Mouse (Mus musculus) lung, postnatal 0 days (tissue): Measurements from ENCODE around the gene Tle6. TPM values are rescaled to one million over a fixed set of nuclear protein-coding genes. Genes with fewer than 3 reads are reported as not detected.

ENCODE experiments used
- ATAC-seq: fragments of 200-750 bp; cut with Nextera tagmentation; 2 replicates; pipeline ENCODE4 v1.8.0; 2017; ENCODE audit warnings: moderate library complexity
- DNase-seq: peaks from one replicate; pipeline ENCODE4 v3.0.0-alpha.2; 2016; ENCODE audit warnings: low spot score
- H3K27ac ChIP-seq: fragments of 300-500 bp; sonication (generic); 2 replicates; pipeline ENCODE4 v1.5.1; 2014; ENCODE audit warnings: antibody characterized with exemption, mild to moderate bottlenecking, low read length, mixed read lengths
- H3K27me3 ChIP-seq: fragments of 300-500 bp; sonication (generic); replicated peaks from 2 replicates; pipeline ENCODE4 v1.6.1; 2014; ENCODE audit warnings: low read length, mixed read lengths; ENCODE audit not compliant: insufficient read depth
- H3K36me3 ChIP-seq: fragments of 300-500 bp; sonication (generic); 2 replicates; pipeline ENCODE4 v1.6.1; 2014; ENCODE audit warnings: low read length, mixed read lengths; ENCODE audit not compliant: insufficient read depth
- H3K4me1 ChIP-seq: fragments of 300-500 bp; sonication (generic); 2 replicates; pipeline ENCODE4 v1.6.1; 2014; ENCODE audit warnings: antibody characterized with exemption, low read depth, low read length, mixed read lengths; ENCODE audit not compliant: insufficient read depth
- H3K4me2 ChIP-seq: fragments of 300-500 bp; sonication (generic); replicated peaks from 2 replicates; pipeline ENCODE4 v1.6.1; 2014; ENCODE audit warnings: low read depth, mild to moderate bottlenecking, low read length, moderate library complexity, mixed read lengths
- H3K4me3 ChIP-seq: fragments of 300-500 bp; sonication (generic); 2 replicates; pipeline ENCODE4 v1.5.1; 2014; ENCODE audit warnings: low read depth, low read length
- H3K9ac ChIP-seq: fragments of 300-500 bp; sonication (generic); replicated peaks from 2 replicates; pipeline ENCODE4 v1.6.1; 2014; ENCODE audit warnings: low read depth, mild to moderate bottlenecking
- H3K9me3 ChIP-seq: fragments of 300-500 bp; sonication (generic); 2 replicates; pipeline ENCODE4 v1.6.1; 2016; ENCODE audit warnings: low read length, mixed read lengths
- CTCF ChIP-seq: IDR thresholded peaks from 2 replicates; pipeline ENCODE4 v1.5.1; 2016; ENCODE audit warnings: antibody characterized with exemption, mild to moderate bottlenecking
- EP300 ChIP-seq: IDR thresholded peaks from 2 replicates; pipeline ENCODE4 v1.6.1; 2016; ENCODE audit warnings: antibody characterized with exemption, mild to moderate bottlenecking, control low read depth
- WGBS: fragments of 180-500 bp; shearing (Covaris S2); extraction: QIAGEN DNeasy Blood & Tissue Kit; methylation state at CpG from one replicate; pipeline ENCODE4 v1.1.7; 2014; 5-methylcytosine and 5-hydroxymethylcytosine counted together
- polyA plus RNA-seq: library from polyadenylated mRNA; unstranded; fragments of >200 nt; fragmentation: Nextera tagmentation; extraction: Ambion mirVana; gene quantifications from 2 replicates; pipeline ENCODE4 v1.2.1, GENCODE M21; 2015

The Tle6 gene
- polyA plus RNA-seq, 1 experiment from 2014 or later = 12.8 TPM

DNA sequence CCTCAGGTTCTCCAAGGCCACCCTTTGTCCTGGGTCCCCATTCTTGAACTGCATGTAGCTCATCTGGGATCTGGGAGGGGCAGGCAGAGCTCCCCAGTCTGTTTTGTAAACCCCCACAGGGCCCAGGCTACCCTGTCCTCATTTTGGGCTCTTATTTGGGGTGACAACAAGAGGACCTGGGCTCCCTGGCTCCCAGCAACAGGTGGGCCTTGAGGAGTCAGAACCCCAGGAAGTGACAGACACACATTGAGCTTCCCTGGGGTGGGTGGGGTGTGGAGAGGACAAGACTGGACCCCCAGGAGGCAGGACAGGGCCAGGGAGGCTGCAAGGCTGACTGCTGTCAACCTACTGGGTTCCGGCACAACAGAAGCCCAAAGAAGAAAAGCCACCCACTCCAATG is 57.2 kb downstream of the Tle6 start:
- TF ChIP-seq CTCF (no peak), EP300 (no peak)
- H3K9ac ChIP-seq = peak overlapping the region; percentile 82
- WGBS = 56% methylated on average over 1 of the region's 1 CpGs
- peak overlapping the region; percentile 82; the same call in 1 of the 2 replicates for H3K4me3 ChIP-seq
- H3K36me3 ChIP-seq = no peaks in the 10 kb centered on the region
- no peak for ATAC-seq
- H3K27ac ChIP-seq = 0 out of 2 replicates have a peak overlapping the region, but pooled peaks have one; percentile 45
- DNase-seq = no peak
- no peaks in the 10 kb centered on the region for H3K9me3 ChIP-seq
- H3K27me3 ChIP-seq = no peaks in the 10 kb centered on the region
- H3K4me1 ChIP-seq = peaks cover 23% of the 10 kb centered on the region; the same call in 1 of the 2 replicates
- peak overlapping the region; percentile 96 for H3K4me2 ChIP-seq

DNA sequence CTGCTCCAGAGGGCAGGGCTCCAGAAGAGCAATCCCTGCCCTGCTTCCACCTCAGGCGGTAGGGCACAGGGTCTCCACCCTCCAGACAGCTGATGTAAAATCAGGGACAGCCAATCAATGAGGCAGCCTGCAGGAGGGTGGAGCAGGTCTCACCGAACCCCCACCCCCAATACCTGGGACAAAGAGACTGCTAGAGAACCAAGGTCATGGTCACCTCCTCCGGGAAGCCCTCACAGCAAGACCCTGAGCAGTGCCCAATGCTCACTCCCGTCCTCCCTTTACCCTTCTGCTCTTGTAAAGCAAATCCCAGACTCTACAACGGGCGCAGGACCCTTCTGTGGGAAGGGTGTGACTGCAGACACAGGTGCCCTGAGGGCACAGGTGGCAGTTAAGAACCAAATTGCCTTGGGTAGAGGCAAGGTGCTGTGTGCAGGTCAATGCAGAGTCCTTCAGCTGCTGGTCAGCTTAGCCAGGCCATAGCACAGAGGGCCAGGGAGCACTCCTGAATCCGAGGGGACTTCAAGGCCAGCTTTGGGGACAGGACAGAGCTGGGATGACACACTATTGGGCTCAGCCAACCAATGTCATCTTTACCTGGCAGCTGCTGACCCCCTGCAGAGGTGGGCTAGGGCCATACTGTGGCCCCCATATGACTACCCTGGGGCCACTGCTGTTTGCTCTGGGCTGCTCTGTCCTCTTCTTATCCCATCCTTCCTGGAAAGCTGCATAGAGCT is 58.0 kb downstream of the Tle6 start:
- Histone ChIP-seq H3K27me3 (no peaks in the 10 kb centered on the region), H3K27ac (peak overlapping the region; percentile 64; the same call in 1 of the 2 replicates), H3K4me2 (no peak overlapping the region), H3K9ac (0 out of 2 replicates have a peak overlapping the region, but pooled peaks have one; percentile 40), H3K4me1 (peaks cover 23% of the 10 kb centered on the region; the same call in 1 of the 2 replicates), H3K36me3 (no peaks in the 10 kb centered on the region), H3K9me3 (no peaks in the 10 kb centered on the region), H3K4me3 (no peak overlapping the region)
- DNase-seq = no peak
- WGBS = 71% methylated on average over 7 of the region's 7 CpGs
- TF ChIP-seq EP300 (no peak), CTCF (no peak)
- no peak for ATAC-seq

DNA sequence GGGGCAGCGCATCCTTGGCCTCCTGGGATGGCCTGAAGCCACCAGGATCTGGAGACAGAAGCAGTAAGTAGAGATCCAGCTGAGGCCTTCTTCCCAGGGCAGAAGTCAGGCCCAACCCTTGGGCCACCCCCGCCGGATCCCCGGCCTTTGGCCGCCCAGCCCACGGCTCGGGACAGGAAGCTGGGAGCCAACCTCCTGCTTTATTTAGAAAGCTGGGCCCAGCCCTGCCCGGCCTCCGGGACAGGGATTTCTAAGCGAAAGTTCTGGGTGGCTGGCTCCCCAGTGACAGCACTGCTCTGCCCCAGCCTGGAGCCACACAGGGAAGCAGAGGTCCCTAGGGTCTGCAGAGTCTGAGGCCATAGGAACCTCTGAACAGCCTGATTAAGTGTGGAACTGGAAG is 59.1 kb downstream of the Tle6 start:
- Histone ChIP-seq H3K4me2 (peak overlapping the region; percentile 30), H3K4me3 (no peak overlapping the region), H3K27me3 (no peaks in the 10 kb centered on the region), H3K27ac (peak overlapping the region; percentile 64), H3K9ac (peak overlapping the region; percentile 40; the same call in 1 of the 2 replicates), H3K4me1 (peaks cover 23% of the 10 kb centered on the region; the same call in 1 of the 2 replicates), H3K9me3 (no peaks in the 10 kb centered on the region), H3K36me3 (no peaks in the 10 kb centered on the region)
- WGBS = 41% methylated on average over 10 of the region's 10 CpGs
- no peak for ATAC-seq
- TF ChIP-seq CTCF = no peak
- TF ChIP-seq EP300 = no peak; the same call in 1 of the 2 replicates
- DNase-seq = peak; percentile 49

DNA sequence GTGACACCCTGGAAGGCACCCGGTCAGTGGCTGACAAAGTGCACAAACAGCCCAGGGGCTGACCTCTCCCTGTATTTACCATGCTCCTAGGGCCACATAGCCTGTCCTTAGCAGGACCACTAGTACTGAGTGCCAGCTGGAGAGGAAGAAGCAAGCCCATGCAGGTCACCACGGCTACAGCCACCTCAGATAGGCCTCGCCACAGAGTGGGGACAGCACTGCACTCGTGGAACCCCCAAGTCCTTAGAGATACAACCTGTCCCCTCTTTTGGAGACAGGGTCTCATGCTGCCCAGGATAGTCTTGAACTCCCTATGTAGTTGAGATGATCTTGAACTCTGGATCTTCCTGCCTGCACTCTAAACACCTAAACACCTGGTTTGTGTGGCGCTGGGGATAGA is 59.5 kb downstream of the Tle6 start:
- no peak for DNase-seq
- H3K4me3 ChIP-seq = no peak overlapping the region
- no peaks in the 10 kb centered on the region for H3K36me3 ChIP-seq
- 72% methylated on average over 5 of the region's 5 CpGs for WGBS
- no peaks in the 10 kb centered on the region for H3K27me3 ChIP-seq
- H3K4me1 ChIP-seq = peaks cover 23% of the 10 kb centered on the region; the same call in 1 of the 2 replicates
- no peak for TF ChIP-seq CTCF
- TF ChIP-seq EP300 = no peak
- H3K4me2 ChIP-seq = peak overlapping the region; percentile 30
- H3K9me3 ChIP-seq = no peaks in the 10 kb centered on the region
- ATAC-seq = no peak
- 0 out of 2 replicates have a peak overlapping the region, but pooled peaks have one; percentile 40 for H3K9ac ChIP-seq
- peak overlapping the region; percentile 64 for H3K27ac ChIP-seq

Other genes with a start within 250 kb of the Tle6 start
- gene Mfsd12, start 243.6 kb downstream of the Tle6 start, polyA plus RNA-seq = 14.0 and 16.9 TPM in 2 replicates
- 5.4 and 6.6 TPM in 2 replicates for gene 4930404N11Rik, start 235.3 kb downstream of the Tle6 start, polyA plus RNA-seq
- 39.5 and 39.7 TPM in 2 replicates for gene Fzr1, start 222.6 kb downstream of the Tle6 start, polyA plus RNA-seq
- 49.4 and 55.2 TPM in 2 replicates for gene Dohh, start 216.6 kb downstream of the Tle6 start, polyA plus RNA-seq
- gene Gm48551, start 216.6 kb downstream of the Tle6 start, polyA plus RNA-seq = 2.4 and 3.0 TPM in 2 replicates
- 0.20 and 0.63 TPM in 2 replicates for gene Gm48552, start 212.1 kb downstream of the Tle6 start, polyA plus RNA-seq
- gene Smim24, start 208.0 kb downstream of the Tle6 start, polyA plus RNA-seq = 3.1 and 3.6 TPM in 2 replicates
- gene Nfic, start 145.4 kb downstream of the Tle6 start, polyA plus RNA-seq = 73.6 and 83.9 TPM in 2 replicates
- gene Celf5, start 118.4 kb downstream of the Tle6 start, polyA plus RNA-seq = 0.08 and 0.11 TPM in 2 replicates
- gene Ncln, start 104.7 kb downstream of the Tle6 start, polyA plus RNA-seq = 40.7 and 46.7 TPM in 2 replicates
- gene S1pr4, start 100.9 kb downstream of the Tle6 start, polyA plus RNA-seq = 19.0 and 19.3 TPM in 2 replicates
- 4.2 and 4.6 TPM in 2 replicates for gene Gna15, start 76.8 kb downstream of the Tle6 start, polyA plus RNA-seq
- 62.5 and 63.2 TPM in 2 replicates for gene Gna11, start 55.9 kb downstream of the Tle6 start, polyA plus RNA-seq
- gene Aes, start 41.6 kb downstream of the Tle6 start, polyA plus RNA-seq = 467 and 473 TPM in 2 replicates
- gene Tle2, start 26.5 kb downstream of the Tle6 start, polyA plus RNA-seq = 29.9 and 37.0 TPM in 2 replicates
- gene BC025920, start 5.2 kb upstream of the Tle6 start, polyA plus RNA-seq = 0.07 and 0.29 TPM in 2 replicates
- 24.1 and 24.2 TPM in 2 replicates for gene Sirt6, start 26.7 kb upstream of the Tle6 start, polyA plus RNA-seq
- 4.4 and 5.3 TPM in 2 replicates for gene Ankrd24, start 27.5 kb upstream of the Tle6 start, polyA plus RNA-seq
- 2.6 and 2.9 TPM in 2 replicates for gene Gm10778, start 48.0 kb upstream of the Tle6 start, polyA plus RNA-seq
- gene Zfp433, start 103.8 kb upstream of the Tle6 start, polyA plus RNA-seq = 10.1 and 12.5 TPM in 2 replicates
- gene Gm3055, start 170.1 kb upstream of the Tle6 start, polyA plus RNA-seq = 2.7 and 3.1 TPM in 2 replicates
- gene Gm4767, start 211.1 kb upstream of the Tle6 start, polyA plus RNA-seq = 1.4 and 1.8 TPM in 2 replicates